Mouse (Mus musculus) embryonic fibroblast, embryonic 13.5 days (primary cell): Measurements from ENCODE around the gene Lbx2.

ENCODE experiments used
- CTCF ChIP-seq: IDR thresholded peaks from 2 replicates; pipeline ENCODE4 v1.5.1; 2011; ENCODE audit warnings: mild to moderate bottlenecking, control low read depth, low read length, moderate library complexity, borderline replicate concordance; ENCODE audit not compliant: insufficient read depth
- POLR2A ChIP-seq: IDR thresholded peaks from 2 replicates; pipeline ENCODE4 v1.6.1; 2011; ENCODE audit warnings: low read depth, mild to moderate bottlenecking, control low read depth, low read length, moderate library complexity

DNA sequence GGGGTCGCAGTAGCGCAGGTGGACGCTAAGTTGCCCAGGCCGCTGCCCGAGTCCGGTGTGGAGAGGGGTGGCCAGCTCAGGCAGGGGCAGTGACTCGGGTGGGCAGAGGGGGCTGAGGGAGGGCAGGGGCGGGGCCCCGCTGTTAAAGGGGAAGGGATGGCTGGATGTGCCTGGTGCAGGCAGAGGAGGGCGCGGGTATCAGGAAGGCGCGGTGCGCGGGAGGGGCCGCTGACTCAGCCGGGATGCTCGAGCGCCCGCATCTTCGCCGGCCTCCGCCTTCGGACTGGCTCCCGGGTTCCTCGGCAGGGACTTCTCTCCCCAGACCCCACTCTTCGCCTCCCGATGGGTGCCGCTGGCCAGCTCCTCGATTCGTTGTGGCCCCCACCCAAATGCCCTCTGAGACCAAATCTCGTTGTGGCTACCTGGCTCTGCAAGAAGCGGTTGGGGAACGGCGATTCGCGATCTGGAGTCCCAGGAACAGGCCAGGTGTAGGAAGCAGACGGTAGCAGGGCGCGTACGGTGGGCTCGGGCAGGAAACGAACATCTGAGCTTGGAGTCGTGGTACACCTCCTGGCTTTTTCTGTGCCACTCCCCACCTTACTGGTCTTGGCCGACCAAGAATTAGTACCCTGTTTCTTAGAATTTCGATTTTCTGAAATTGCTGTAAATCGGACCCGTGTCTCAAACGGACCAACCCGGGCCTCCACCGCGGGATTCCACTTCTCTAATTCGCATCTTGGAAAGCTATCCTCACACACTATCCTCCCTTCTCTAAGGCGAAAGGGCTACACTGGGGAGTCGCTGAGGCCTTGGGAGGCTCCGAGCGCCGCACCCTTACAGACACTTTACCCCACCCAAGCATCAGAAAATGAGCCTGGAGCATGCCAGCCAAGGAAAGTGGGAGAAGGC, 15.6 kb upstream of the Lbx2 start:
- no peak for TF ChIP-seq CTCF
- no peak for TF ChIP-seq POLR2A
